21 mouse cellular contexts compared by ENCODE assay signal in the genomic region with DNA sequence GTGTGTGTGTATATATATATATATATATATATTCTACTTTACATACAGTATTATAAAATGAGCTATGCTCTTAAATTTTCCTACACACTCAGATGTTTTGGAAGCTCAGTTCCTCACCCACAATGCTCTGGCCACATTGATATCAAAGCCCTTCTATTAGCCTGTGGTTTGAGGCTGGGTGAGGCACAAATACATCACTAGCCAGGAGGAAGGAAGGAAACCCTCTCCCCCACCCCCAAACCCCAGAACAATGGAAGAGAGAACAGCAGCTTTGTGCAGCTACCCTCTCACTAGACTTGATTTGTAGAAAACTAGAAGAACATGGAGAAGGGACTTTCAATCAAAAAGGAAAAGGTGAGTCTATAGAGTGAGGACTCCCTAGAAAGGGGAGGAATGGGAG. TPM values are rescaled to one million over a fixed set of nuclear protein-coding genes. Genes with fewer than 3 reads are reported as not detected.
"Had no signal": no experiment of that assay in that cellular context is flagged by ENCODE, and none has a peak within 500 bp of the region (broad histone marks: within the 10 kb centered on the region; RNA-seq: fewer than 3 reads in every experiment).

No protein-coding gene starts in this region.

- H3K9ac ChIP-seq: liver, embryonic 14.5 days; midbrain, embryonic 12.5 days; neural tube, embryonic 13.5 days; neural tube, embryonic 15.5 days; stomach, embryonic 15.5 days had no signal

- ATAC-seq: midbrain, embryonic 16.5 days had no signal

- H3K9me3 ChIP-seq: midbrain, embryonic 10.5 days; midbrain, embryonic 12.5 days; neural tube, embryonic 13.5 days; neural tube, embryonic 15.5 days; stomach, embryonic 15.5 days had no signal

- H3K36me3 ChIP-seq: midbrain, embryonic 10.5 days; midbrain, embryonic 12.5 days; neural tube, embryonic 13.5 days; neural tube, embryonic 15.5 days; stomach, embryonic 15.5 days had no signal

- H3K4me1 ChIP-seq: midbrain, embryonic 10.5 days; midbrain, embryonic 12.5 days; neural tube, embryonic 13.5 days; neural tube, embryonic 15.5 days; stomach, embryonic 15.5 days had no signal

- H3K4me3 ChIP-seq: midbrain, embryonic 10.5 days; midbrain, embryonic 12.5 days; myocyte; neural tube, embryonic 13.5 days; neural tube, embryonic 15.5 days; stomach, embryonic 15.5 days had no signal

- H3K27me3 ChIP-seq: midbrain, embryonic 12.5 days; neural tube, embryonic 13.5 days; neural tube, embryonic 15.5 days; stomach, embryonic 15.5 days had no signal

- DNase-seq: lung, adult 18-20 months; midbrain, embryonic 14.5 days; retina, postnatal 1 day; right cerebral cortex, postnatal 14 days; thymus, adult 2 months; thymus, postnatal 25 days; thymus, postnatal 4 days had no signal

- H3K27ac ChIP-seq: liver, embryonic 14.5 days; midbrain, embryonic 10.5 days; midbrain, embryonic 12.5 days; neural tube, embryonic 13.5 days; neural tube, embryonic 15.5 days; stomach, embryonic 15.5 days; stomach, postnatal 0 days had no signal

- H3K4me2 ChIP-seq: midbrain, embryonic 12.5 days; neural tube, embryonic 13.5 days; neural tube, embryonic 15.5 days; stomach, embryonic 15.5 days had no signal

RNA-seq across cellular contexts. Expression of a gene that starts 16.1 kb away (rescaled TPM):
- total RNA-seq: megakaryocyte, adult 5-6 weeks; megakaryocyte-erythroid progenitor cell, adult 5-6 weeks had no signal
- polyA plus RNA-seq: liver, embryonic 14.5 days; liver, embryonic 16.5 days; myocyte; spleen, adult 2 months; stomach, postnatal 0 days; urinary bladder, adult 2 months had no signal
